Mouse (Mus musculus): ENCODE measurements around the gene Usp32. TPM values are rescaled to one million over a fixed set of nuclear protein-coding genes. Genes with fewer than 3 reads are reported as not detected.

Gene Usp32
- polyA plus RNA-seq, 1 experiment from 2014 or later = 7.8 TPM

Other genes starting within 250 kb of the Usp32 start
- 65.9 and 67.6 TPM in 2 replicates for gene Znhit3, start 223.8 kb downstream of the Usp32 start, polyA plus RNA-seq (2016; fragmentation: Nextera tagmentation; extraction: Ambion mirVana)
- 1.4 and 1.6 TPM in 2 replicates for gene Car4, start 182.4 kb downstream of the Usp32 start, polyA plus RNA-seq (2016; fragmentation: Nextera tagmentation; extraction: Ambion mirVana)
- gene 1700125H20Rik, start 30.2 kb upstream of the Usp32 start, polyA plus RNA-seq (2016; fragmentation: Nextera tagmentation; extraction: Ambion mirVana) = 0.40 and 0.51 TPM in 2 replicates
- 54.6 and 56.7 TPM in 2 replicates for gene Appbp2, start 95.0 kb upstream of the Usp32 start, polyA plus RNA-seq (2016; fragmentation: Nextera tagmentation; extraction: Ambion mirVana)
- gene Ppm1d, start 171.1 kb upstream of the Usp32 start, polyA plus RNA-seq (2016; fragmentation: Nextera tagmentation; extraction: Ambion mirVana) = 27.2 and 27.9 TPM in 2 replicates
- 19.1 and 20.4 TPM in 2 replicates for gene Bcas3, start 213.0 kb upstream of the Usp32 start, polyA plus RNA-seq (2016; fragmentation: Nextera tagmentation; extraction: Ambion mirVana)